Mouse (Mus musculus): ENCODE measurements around the gene Caskin2. TPM values are rescaled to one million over a fixed set of nuclear protein-coding genes. Genes with fewer than 3 reads are reported as not detected.
A peak's percentile ranks its signal among the peaks of the same experiment; 100 is the strongest.

Gene Caskin2
- total and polyA plus RNA-seq, 3 experiments, result 2.9 to 8.2 (median 6.4) TPM

GRCm38 (mm10) chr11:115845819-115846218, 32.4 kb upstream of the Caskin2 start:
- H3K9me3 ChIP-seq (replicated peaks; ENCODE audit: low read length), result peaks cover 8% of the 10 kb centered on the region
- H3K9ac ChIP-seq (ENCODE audit: insufficient read depth, low read depth), result no peak overlapping the region
- no peak overlapping the region for H3K4me2 ChIP-seq (ENCODE audit: insufficient read depth, low read depth, poor library complexity, severe bottlenecking)
- DNase-seq (ENCODE audit: extremely low read depth), result no peak
- TF ChIP-seq CTCF (conservative IDR thresholded peaks at IDR 0.05 in 1 of 2, IDR thresholded peaks at IDR 0.05 in 1 of 2; ENCODE audit: low read depth in 2 of 2, low read length in 2 of 2) (peak in 1 of 2 experiments; percentile 21; a peak in 1 of 4 replicates), TBP (conservative IDR thresholded peaks at IDR 0.05; ENCODE audit: low read depth, low read length) (no peak)
- peaks cover 36 to 76% of the 10 kb centered on the region in 2 experiments for H3K36me3 ChIP-seq (replicated peaks in 1 of 2; ENCODE audit: control insufficient read depth in 1 of 2, insufficient read depth in 1 of 2, low read length in 1 of 2)
- dilution Hi-C loops (cut with MboI; ENCODE audit: extremely low pct_ligation_motif_present, extremely low pct_unique_long_range_greater_than_20kb, low sequenced_read_pairs), result no loop called here
- H3K4me1 ChIP-seq (ENCODE audit: control insufficient read depth in 1 of 2, insufficient read depth in 2 of 2), result no peaks in the 10 kb centered on the region
- no peaks in the 10 kb centered on the region for H3K27me3 ChIP-seq (replicated peaks)
- in situ Hi-C loops (cut with MboI; ENCODE audit: low pct_ligation_motif_present, low pct_unique_long_range_greater_than_20kb, low sequenced_read_pairs), result no loop called here
- H3K4me3 ChIP-seq (replicated peaks in 1 of 3; ENCODE audit: low read depth in 2 of 3, low read length in 2 of 3, poor library complexity in 1 of 3), result no peak overlapping the region
- no peak overlapping the region for H3K27ac ChIP-seq (ENCODE audit: insufficient read depth, low read depth)
- no peaks in the 10 kb centered on the region for H3K79me2 ChIP-seq (replicated peaks; ENCODE audit: control insufficient read depth, extremely low read depth, insufficient read depth, poor library complexity, severe bottlenecking)

- no peak overlapping the region for H3K4me2 ChIP-seq (ENCODE audit: insufficient read depth, low read depth, poor library complexity, severe bottlenecking)
- DNase-seq (ENCODE audit: extremely low read depth), result no peak
- in situ Hi-C loops (cut with MboI; ENCODE audit: low pct_ligation_motif_present, low pct_unique_long_range_greater_than_20kb, low sequenced_read_pairs) (no loop called here), dilution Hi-C loops (cut with MboI; ENCODE audit: extremely low pct_ligation_motif_present, extremely low pct_unique_long_range_greater_than_20kb, low sequenced_read_pairs) (no loop called here)
- peaks cover 0 to 4% of the 10 kb centered on the region in 2 experiments; a peak in 1 of 4 replicates for H3K4me1 ChIP-seq (ENCODE audit: control insufficient read depth in 1 of 2, insufficient read depth in 2 of 2)
- TF ChIP-seq MYC (IDR thresholded peaks at IDR 0.05; ENCODE audit: low read depth, low read length) (no peak), MAFK (IDR thresholded peaks at IDR 0.05; ENCODE audit: insufficient replicate concordance, low read length) (no peak), CHD2 (IDR thresholded peaks at IDR 0.05; ENCODE audit: low read length) (no peak), RAD21 (IDR thresholded peaks at IDR 0.05; ENCODE audit: low read depth, low read length) (no peak), ETS1 (conservative IDR thresholded peaks at IDR 0.05; ENCODE audit: low read depth, low read length) (no peak)
- H3K27me3 ChIP-seq (replicated peaks), result no peaks in the 10 kb centered on the region
- H3K4me3 ChIP-seq (replicated peaks in 1 of 3; ENCODE audit: low read depth in 2 of 3, low read length in 2 of 3, poor library complexity in 1 of 3), result no peak overlapping the region
- no peak overlapping the region for H3K27ac ChIP-seq (ENCODE audit: insufficient read depth, low read depth)
- no peak overlapping the region for H3K9ac ChIP-seq (ENCODE audit: insufficient read depth, low read depth)
- H3K9me3 ChIP-seq (replicated peaks; ENCODE audit: low read length), result peaks cover 8% of the 10 kb centered on the region
- no peaks in the 10 kb centered on the region for H3K79me2 ChIP-seq (replicated peaks; ENCODE audit: control insufficient read depth, extremely low read depth, insufficient read depth, poor library complexity, severe bottlenecking)
- peaks cover 22 to 65% of the 10 kb centered on the region in 2 experiments for H3K36me3 ChIP-seq (replicated peaks in 1 of 2; ENCODE audit: control insufficient read depth in 1 of 2, insufficient read depth in 1 of 2, low read length in 1 of 2)
Measured at GRCm38 (mm10) chr11:115844240-115844639, 30.8 kb upstream of the Caskin2 start.

DNA sequence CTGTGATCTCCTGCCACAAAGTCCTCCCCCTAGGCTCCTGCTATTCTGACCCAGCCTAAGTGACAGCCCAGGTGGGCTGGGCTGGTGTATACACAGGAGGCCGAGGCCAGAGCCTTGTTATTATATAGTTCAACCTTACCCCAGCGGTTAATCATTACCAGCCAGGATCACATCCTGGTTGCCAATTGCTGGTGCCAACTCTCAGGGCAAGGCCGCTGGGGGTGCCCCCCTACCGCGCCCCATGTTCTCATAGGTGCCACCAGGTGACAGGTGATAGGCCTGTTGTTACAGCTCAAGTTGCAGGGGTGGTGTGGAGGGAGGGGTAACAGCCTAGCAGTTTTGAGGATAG, 30.4 kb upstream of the Caskin2 start:
- no peak for DNase-seq (ENCODE audit: extremely low read depth)
- in situ Hi-C loops (cut with MboI; ENCODE audit: low pct_ligation_motif_present, low pct_unique_long_range_greater_than_20kb, low sequenced_read_pairs) (no loop called here), dilution Hi-C loops (cut with MboI; ENCODE audit: extremely low pct_ligation_motif_present, extremely low pct_unique_long_range_greater_than_20kb, low sequenced_read_pairs) (no loop called here)
- Histone ChIP-seq H3K27me3 (replicated peaks) (no peaks in the 10 kb centered on the region), H3K4me2 (ENCODE audit: insufficient read depth, low read depth, poor library complexity, severe bottlenecking) (no peak overlapping the region), H3K27ac (ENCODE audit: insufficient read depth, low read depth) (no peak overlapping the region), H3K79me2 (replicated peaks; ENCODE audit: control insufficient read depth, extremely low read depth, insufficient read depth, poor library complexity, severe bottlenecking) (no peaks in the 10 kb centered on the region), H3K36me3 (replicated peaks in 1 of 2; ENCODE audit: control insufficient read depth in 1 of 2, insufficient read depth in 1 of 2, low read length in 1 of 2) (peaks cover 20 to 62% of the 10 kb centered on the region in 2 experiments), H3K9me3 (replicated peaks; ENCODE audit: low read length) (peaks cover 8% of the 10 kb centered on the region), H3K4me3 (replicated peaks in 1 of 3; ENCODE audit: low read depth in 2 of 3, low read length in 2 of 3, poor library complexity in 1 of 3) (no peak overlapping the region), H3K9ac (ENCODE audit: insufficient read depth, low read depth) (no peak overlapping the region), H3K4me1 (ENCODE audit: control insufficient read depth in 1 of 2, insufficient read depth in 2 of 2) (peaks cover 1 to 4% of the 10 kb centered on the region in 2 experiments; a peak in 1 of 4 replicates)
- TF ChIP-seq HCFC1 (IDR thresholded peaks at IDR 0.05; ENCODE audit: low read depth, low read length) (no peak), MAFK (IDR thresholded peaks at IDR 0.05; ENCODE audit: insufficient replicate concordance, low read length) (no peak), BHLHE40 (IDR thresholded peaks at IDR 0.05; ENCODE audit: low read depth, low read length) (no peak), POLR2A (IDR thresholded peaks at IDR 0.05; ENCODE audit: low read depth, low read length) (no peak)

All from CH12.LX (cell line).